Mouse (Mus musculus): ENCODE results near the gene Gm3127.
"Not testable (repeated sequence)": the region's sequence is repeated elsewhere in the genome, so short reads cannot be mapped to it uniquely, and the experiment has no call there.

Gene Gm3127

GRCm38 (mm10) chr14:4164730-4165129, at the start of gene Gm3127:
TSS of gene Gm3127 (plus strand) at chr14:4165030.
- not testable (repeated sequence) for DNase-seq (ENCODE audit: low spot score in 2 of 2)

GRCm38 (mm10) chr14:4141646-4142045, 23.2 kb upstream of the Gm3127 start:
- DNase-seq (ENCODE audit: low spot score in 2 of 2) = peak in 1 of 2 experiments; percentile 2

- DNase-seq (ENCODE audit: low spot score in 2 of 2) = not testable (repeated sequence)
These were observed 17.2 kb downstream of the Gm3127 start for GRCm38 (mm10) chr14:4182030-4182429.

GRCm38 (mm10) chr14:4182491-4183210, 17.8 kb downstream of the Gm3127 start, which contains the start of gene Gm2974:
TSS of gene Gm2974 (plus strand) at chr14:4182576.
- DNase-seq (ENCODE audit: low spot score in 2 of 2) = peak in 1 of 2 experiments; percentile 2

- not testable (repeated sequence) for DNase-seq (ENCODE audit: low spot score in 2 of 2)
These were observed 18.5 kb downstream of the Gm3127 start for GRCm38 (mm10) chr14:4183375-4183774.

Data from thymus, postnatal 10 days (tissue).